Mouse (Mus musculus) heart, postnatal 0 days (tissue): ENCODE results near the gene Vmn2r9. TPM values are rescaled to one million over a fixed set of nuclear protein-coding genes. Genes with fewer than 3 reads are reported as not detected.
"Not testable (repeated sequence)": the region's sequence is repeated elsewhere in the genome, so short reads cannot be mapped to it uniquely, and the experiment has no call there.

ENCODE experiments used
- ATAC-seq: fragments of 200-750 bp; cut with Nextera tagmentation; 2 replicates; pipeline ENCODE4 v1.8.0; 2017; ENCODE audit warnings: low read depth, moderate number of reproducible peaks, moderate library complexity; ENCODE audit not compliant: insufficient read depth
- DNase-seq: peaks from one replicate; pipeline ENCODE4 v3.0.0-alpha.2; 2016; ENCODE audit warnings: low spot score
- H3K27ac ChIP-seq: fragments of 300-500 bp; sonication (generic); 2 replicates; pipeline ENCODE4 v1.5.1; 2014; ENCODE audit warnings: low read depth, mild to moderate bottlenecking
- H3K27me3 ChIP-seq: fragments of 300-500 bp; sonication (generic); 2 replicates; pipeline ENCODE4 v1.6.1; 2014; ENCODE audit warnings: low read length, mixed read lengths; ENCODE audit not compliant: control insufficient read depth, insufficient read depth
- H3K36me3 ChIP-seq: fragments of 300-500 bp; sonication (generic); replicated peaks from 2 replicates; pipeline ENCODE4 v1.6.1; 2014; ENCODE audit warnings: low read length, mixed read lengths; ENCODE audit not compliant: control insufficient read depth, insufficient read depth
- H3K4me1 ChIP-seq: fragments of 300-500 bp; sonication (generic); 2 replicates; pipeline ENCODE4 v1.6.1; 2014; ENCODE audit warnings: antibody characterized with exemption; ENCODE audit not compliant: control insufficient read depth, insufficient read depth
- H3K4me2 ChIP-seq: fragments of 300-500 bp; sonication (generic); 2 replicates; pipeline ENCODE4 v1.6.1; 2014; ENCODE audit warnings: low read depth, mild to moderate bottlenecking, low read length, moderate library complexity
- H3K4me3 ChIP-seq: fragments of 300-500 bp; sonication (generic); 2 replicates; pipeline ENCODE4 v1.5.1; 2014; ENCODE audit warnings: low read depth, low read length
- H3K9ac ChIP-seq: fragments of 300-500 bp; sonication (generic); replicated peaks from 2 replicates; pipeline ENCODE4 v1.6.1; 2014; ENCODE audit warnings: low read depth, low read length, mixed read lengths
- H3K9me3 ChIP-seq: fragments of 300-500 bp; sonication (generic); replicated peaks from 2 replicates; pipeline ENCODE4 v1.6.1; 2016; ENCODE audit warnings: low read length; ENCODE audit not compliant: control insufficient read depth
- CTCF ChIP-seq: IDR thresholded peaks from 2 replicates; pipeline ENCODE4 v1.5.1; 2016; ENCODE audit warnings: antibody characterized with exemption, control low read depth, low read depth
- EP300 ChIP-seq: IDR thresholded peaks from 2 replicates; pipeline ENCODE4 v1.6.1; 2016; ENCODE audit warnings: antibody characterized with exemption, low read depth
- WGBS: fragments of 180-500 bp; shearing (Covaris S2); extraction: QIAGEN DNeasy Blood & Tissue Kit; methylation state at CpG from one replicate; pipeline ENCODE4 v1.1.7; 2014; 5-methylcytosine and 5-hydroxymethylcytosine counted together
- polyA plus RNA-seq: library from polyadenylated mRNA; unstranded; fragments of >200 nt; fragmentation: Nextera tagmentation; extraction: Ambion mirVana; gene quantifications from 2 replicates; pipeline ENCODE4 v1.2.1, GENCODE M21; 2015
- total RNA-seq: library from RNA; depleted of rRNA; stranded (reverse); fragments of >200 nt; gene quantifications from 2 replicates; pipeline ENCODE4 v1.2.3, GENCODE M21; 2014; ENCODE audit warnings: low replicate concordance; rRNA removed

Vmn2r9 gene
- total and polyA plus RNA-seq, 2 experiments from 2014 or later: not detected

- 20% methylated on average over 1 of the region's 1 CpGs for whole genome bisulfite sequencing
- Histone ChIP-seq H3K4me1 (no peaks in the 10 kb centered on the region), H3K4me2 (no peak overlapping the region), H3K9me3 (no peaks in the 10 kb centered on the region), H3K36me3 (no peaks in the 10 kb centered on the region), H3K9ac (no peak overlapping the region), H3K27ac (no peak overlapping the region), H3K4me3 (no peak overlapping the region), H3K27me3 (no peaks in the 10 kb centered on the region)
- TF ChIP-seq CTCF (no peak), EP300 (no peak)
- DNase-seq: no peak
- ATAC-seq: no peak
These were observed 48.8 kb downstream of the Vmn2r9 start for GRCm38 (mm10) chr5:108803646-108804045.

- H3K4me2 ChIP-seq, H3K4me1 ChIP-seq, H3K9me3 ChIP-seq, H3K36me3 ChIP-seq, H3K27ac ChIP-seq, H3K4me3 ChIP-seq, H3K27me3 ChIP-seq, DNase-seq, H3K9ac ChIP-seq, ATAC-seq: not testable (repeated sequence)
- 61% methylated on average over 2 of the region's 2 CpGs for whole genome bisulfite sequencing
These were observed 57.1 kb downstream of the Vmn2r9 start, which contains the start of gene Tmed11 for GRCm38 (mm10) chr5:108795263-108795662. Gene Tmed11, minus strand, starts transcription at chr5:108795363.

- not testable (repeated sequence) for ATAC-seq, H3K36me3 ChIP-seq, H3K4me1 ChIP-seq, H3K4me2 ChIP-seq, DNase-seq, H3K4me3 ChIP-seq, H3K9me3 ChIP-seq, H3K27ac ChIP-seq, H3K9ac ChIP-seq, H3K27me3 ChIP-seq
- TF ChIP-seq CTCF: peak; percentile 60
- 32% methylated on average over 1 of the region's 1 CpGs for WGBS
These were observed 62.0 kb downstream of the Vmn2r9 start for GRCm38 (mm10) chr5:108790385-108790784.

Other genes with a start within 250 kb of the Vmn2r9 start
- 29.4 and 48.9 TPM in 2 replicates for gene Gak, start 222.8 kb downstream of the Vmn2r9 start, total RNA-seq
- 13.4 and 15.0 TPM in 2 replicates for gene Gak, start 222.8 kb downstream of the Vmn2r9 start, polyA plus RNA-seq
- 16.3 and 24.5 TPM in 2 replicates for gene Tmem175, start 222.8 kb downstream of the Vmn2r9 start, total RNA-seq
- gene Tmem175, start 222.8 kb downstream of the Vmn2r9 start, polyA plus RNA-seq: 12.3 and 14.5 TPM in 2 replicates
- gene Idua, start 192.3 kb downstream of the Vmn2r9 start, total RNA-seq: 8.9 and 25.6 TPM in 2 replicates
- gene Idua, start 192.3 kb downstream of the Vmn2r9 start, polyA plus RNA-seq: 9.0 and 9.6 TPM in 2 replicates
- gene Dgkq, start 182.9 kb downstream of the Vmn2r9 start, total RNA-seq: 11.9 and 34.7 TPM in 2 replicates
- gene Dgkq, start 182.9 kb downstream of the Vmn2r9 start, polyA plus RNA-seq: 2.9 and 3.0 TPM in 2 replicates
- gene Slc26a1, start 177.0 kb downstream of the Vmn2r9 start, total RNA-seq: 0.08 TPM in 1 of 2 replicates, not detected in the other
- 0.11 and 0.23 TPM in 2 replicates for gene Slc26a1, start 177.0 kb downstream of the Vmn2r9 start, polyA plus RNA-seq
- 23.8 and 40.5 TPM in 2 replicates for gene Fgfrl1, start 160.2 kb downstream of the Vmn2r9 start, total RNA-seq
- gene Fgfrl1, start 160.2 kb downstream of the Vmn2r9 start, polyA plus RNA-seq: 8.6 and 9.2 TPM in 2 replicates
- not detected in 2 replicates for gene Rnf212, start 77.6 kb downstream of the Vmn2r9 start, total RNA-seq
- gene Rnf212, start 77.6 kb downstream of the Vmn2r9 start, polyA plus RNA-seq: not detected in 2 replicates
- gene Tmed11, start 57.2 kb downstream of the Vmn2r9 start, total RNA-seq: not detected in 2 replicates
- gene Tmed11, start 57.2 kb downstream of the Vmn2r9 start, polyA plus RNA-seq: not detected in 2 replicates
- gene Vmn2r8, start 43.8 kb downstream of the Vmn2r9 start, total RNA-seq: not detected in 2 replicates
- not detected in 2 replicates for gene Vmn2r8, start 43.8 kb downstream of the Vmn2r9 start, polyA plus RNA-seq
- gene Vmn2r10, start 153.9 kb upstream of the Vmn2r9 start, total RNA-seq: not detected in 2 replicates
- gene Vmn2r10, start 153.9 kb upstream of the Vmn2r9 start, polyA plus RNA-seq: not detected in 2 replicates
- not detected in 2 replicates for gene Vmn2r11, start 207.0 kb upstream of the Vmn2r9 start, total RNA-seq
- not detected in 2 replicates for gene Vmn2r11, start 207.0 kb upstream of the Vmn2r9 start, polyA plus RNA-seq
- not detected in 2 replicates for gene Vmn2r12, start 245.3 kb upstream of the Vmn2r9 start, total RNA-seq
- gene Vmn2r12, start 245.3 kb upstream of the Vmn2r9 start, polyA plus RNA-seq: not detected in 2 replicates